Mouse (Mus musculus) heart, postnatal 0 days (tissue): ENCODE data around the gene Prss30. TPM values are rescaled to one million over a fixed set of nuclear protein-coding genes. Genes with fewer than 3 reads are reported as not detected.
"Not testable (repeated sequence)": the region's sequence is repeated elsewhere in the genome, so short reads cannot be mapped to it uniquely, and the experiment has no call there.

Experiments used
- ATAC-seq: fragments of 200-750 bp; cut with Nextera tagmentation; 2 replicates; pipeline ENCODE4 v1.8.0; 2017; ENCODE audit warnings: low read depth, moderate number of reproducible peaks, moderate library complexity; ENCODE audit not compliant: insufficient read depth
- DNase-seq: peaks from one replicate; pipeline ENCODE4 v3.0.0-alpha.2; 2016; ENCODE audit warnings: low spot score
- H3K27ac ChIP-seq: fragments of 300-500 bp; sonication (generic); 2 replicates; pipeline ENCODE4 v1.5.1; 2014; ENCODE audit warnings: low read depth, mild to moderate bottlenecking
- H3K27me3 ChIP-seq: fragments of 300-500 bp; sonication (generic); 2 replicates; pipeline ENCODE4 v1.6.1; 2014; ENCODE audit warnings: low read length, mixed read lengths; ENCODE audit not compliant: control insufficient read depth, insufficient read depth
- H3K36me3 ChIP-seq: fragments of 300-500 bp; sonication (generic); replicated peaks from 2 replicates; pipeline ENCODE4 v1.6.1; 2014; ENCODE audit warnings: low read length, mixed read lengths; ENCODE audit not compliant: control insufficient read depth, insufficient read depth
- H3K4me1 ChIP-seq: fragments of 300-500 bp; sonication (generic); 2 replicates; pipeline ENCODE4 v1.6.1; 2014; ENCODE audit warnings: antibody characterized with exemption; ENCODE audit not compliant: control insufficient read depth, insufficient read depth
- H3K4me2 ChIP-seq: fragments of 300-500 bp; sonication (generic); 2 replicates; pipeline ENCODE4 v1.6.1; 2014; ENCODE audit warnings: low read depth, mild to moderate bottlenecking, low read length, moderate library complexity
- H3K4me3 ChIP-seq: fragments of 300-500 bp; sonication (generic); 2 replicates; pipeline ENCODE4 v1.5.1; 2014; ENCODE audit warnings: low read depth, low read length
- H3K9ac ChIP-seq: fragments of 300-500 bp; sonication (generic); replicated peaks from 2 replicates; pipeline ENCODE4 v1.6.1; 2014; ENCODE audit warnings: low read depth, low read length, mixed read lengths
- H3K9me3 ChIP-seq: fragments of 300-500 bp; sonication (generic); replicated peaks from 2 replicates; pipeline ENCODE4 v1.6.1; 2016; ENCODE audit warnings: low read length; ENCODE audit not compliant: control insufficient read depth
- CTCF ChIP-seq: IDR thresholded peaks from 2 replicates; pipeline ENCODE4 v1.5.1; 2016; ENCODE audit warnings: antibody characterized with exemption, control low read depth, low read depth
- EP300 ChIP-seq: IDR thresholded peaks from 2 replicates; pipeline ENCODE4 v1.6.1; 2016; ENCODE audit warnings: antibody characterized with exemption, low read depth
- WGBS: fragments of 180-500 bp; shearing (Covaris S2); extraction: QIAGEN DNeasy Blood & Tissue Kit; methylation state at CpG from one replicate; pipeline ENCODE4 v1.1.7; 2014; 5-methylcytosine and 5-hydroxymethylcytosine counted together
- polyA plus RNA-seq: library from polyadenylated mRNA; unstranded; fragments of >200 nt; fragmentation: Nextera tagmentation; extraction: Ambion mirVana; gene quantifications from 2 replicates; pipeline ENCODE4 v1.2.1, GENCODE M21; 2015
- total RNA-seq: library from RNA; depleted of rRNA; stranded (reverse); fragments of >200 nt; gene quantifications from 2 replicates; pipeline ENCODE4 v1.2.3, GENCODE M21; 2014; ENCODE audit warnings: low replicate concordance

The Prss30 gene
- total and polyA plus RNA-seq, 2 experiments from 2014 or later = not detected

GRCm38 (mm10) chr17:23966658-23967401 lies 13.5 kb downstream of the Prss30 start:
- Histone ChIP-seq H3K4me2 (no peak overlapping the region), H3K27ac (no peak overlapping the region), H3K27me3 (no peaks in the 10 kb centered on the region), H3K36me3 (no peaks in the 10 kb centered on the region), H3K9me3 (no peaks in the 10 kb centered on the region), H3K4me1 (no peaks in the 10 kb centered on the region), H3K9ac (no peak overlapping the region), H3K4me3 (no peak overlapping the region)
- 75% methylated on average over 10 of the region's 10 CpGs for WGBS
- TF ChIP-seq CTCF (no peak), EP300 (no peak)
- ATAC-seq (no peak), DNase-seq (no peak)

- Histone ChIP-seq H3K9ac (no peak overlapping the region), H3K4me1 (no peaks in the 10 kb centered on the region), H3K4me2 (no peak overlapping the region), H3K9me3 (no peaks in the 10 kb centered on the region), H3K27me3 (no peaks in the 10 kb centered on the region), H3K4me3 (no peak overlapping the region), H3K27ac (no peak overlapping the region), H3K36me3 (no peaks in the 10 kb centered on the region)
- DNase-seq (no peak), ATAC-seq (no peak)
- WGBS = 39% methylated on average over 6 of the region's 6 CpGs
- no peak for TF ChIP-seq CTCF
- no peak for TF ChIP-seq EP300
Observed at GRCm38 (mm10) chr17:23965805-23966425, 14.5 kb downstream of the Prss30 start.

DNA sequence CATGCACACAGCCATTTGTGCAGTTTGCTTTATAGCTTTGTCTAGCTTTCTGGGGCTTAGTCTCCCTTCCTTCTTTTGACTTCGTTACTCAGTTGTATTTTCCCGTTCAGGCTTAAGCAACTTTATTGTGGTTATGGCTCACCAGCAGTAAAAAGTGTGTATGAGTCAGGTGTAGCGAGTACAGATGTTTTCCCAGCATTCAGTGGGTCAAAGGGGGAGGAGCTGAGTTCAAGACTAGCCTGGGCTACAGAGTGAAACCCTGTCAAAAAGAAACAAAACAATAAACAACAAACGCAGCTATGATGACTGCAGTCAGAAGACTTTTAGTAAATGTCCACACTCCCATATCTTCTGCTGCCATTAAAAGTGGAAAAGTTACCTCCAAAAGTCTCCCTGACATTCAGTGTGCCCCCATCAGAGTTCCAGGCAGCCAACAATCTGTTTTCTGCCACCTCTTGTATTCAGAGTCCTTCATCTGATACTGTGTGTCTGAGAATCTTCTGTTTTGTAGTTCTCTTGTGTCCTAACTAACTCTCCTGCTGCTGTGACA lies 18.7 kb downstream of the Prss30 start:
- WGBS = 69% methylated on average over 4 of the region's 4 CpGs
- Histone ChIP-seq H3K27ac (no peak overlapping the region), H3K4me2 (no peak overlapping the region), H3K9me3 (no peaks in the 10 kb centered on the region), H3K4me3 (no peak overlapping the region), H3K36me3 (no peaks in the 10 kb centered on the region), H3K9ac (no peak overlapping the region), H3K27me3 (no peaks in the 10 kb centered on the region), H3K4me1 (no peaks in the 10 kb centered on the region)
- ATAC-seq (no peak), DNase-seq (no peak)
- TF ChIP-seq EP300 = no peak
- TF ChIP-seq CTCF = no peak

DNA sequence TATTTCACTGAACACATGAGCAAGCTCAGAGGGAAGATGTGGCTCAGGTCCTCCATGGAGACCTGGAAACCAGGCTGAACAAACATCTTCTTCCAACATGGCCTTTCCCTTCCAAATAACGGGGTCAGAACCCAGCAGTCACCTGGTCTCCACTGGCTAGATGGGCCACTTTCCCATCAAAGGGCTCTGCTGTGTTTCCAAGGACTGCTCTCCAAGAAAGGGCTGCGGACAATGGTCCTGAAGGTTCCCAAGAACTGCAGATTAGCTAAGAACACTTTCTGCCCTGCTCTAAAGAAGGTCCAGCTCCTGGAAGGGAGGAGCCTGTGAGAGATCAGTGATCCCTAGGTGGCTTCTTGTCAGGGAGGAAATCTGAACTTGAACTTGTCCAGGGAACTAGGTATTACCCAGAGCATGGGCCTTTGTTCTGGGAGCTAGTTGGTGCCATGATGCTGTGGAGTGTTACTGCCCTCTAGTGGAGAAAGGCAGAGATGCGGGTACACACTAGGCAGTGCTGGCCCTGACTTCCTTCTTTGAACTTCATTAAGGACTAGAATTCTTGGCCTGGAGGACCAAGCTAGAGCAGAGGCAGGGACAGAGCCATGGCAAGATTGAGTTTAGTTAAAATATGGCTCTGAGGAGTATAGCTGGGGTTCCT lies 20.2 kb downstream of the Prss30 start:
- Histone ChIP-seq H3K36me3 (no peaks in the 10 kb centered on the region), H3K4me1 (no peaks in the 10 kb centered on the region), H3K4me2 (no peak overlapping the region), H3K9ac (no peak overlapping the region), H3K27ac (no peak overlapping the region), H3K9me3 (no peaks in the 10 kb centered on the region), H3K4me3 (no peak overlapping the region), H3K27me3 (no peaks in the 10 kb centered on the region)
- TF ChIP-seq CTCF (peak; percentile 99), EP300 (no peak)
- ATAC-seq (peak; percentile 83), DNase-seq (peak; percentile 81)
- 36% methylated on average over 3 of the region's 3 CpGs for WGBS

DNA sequence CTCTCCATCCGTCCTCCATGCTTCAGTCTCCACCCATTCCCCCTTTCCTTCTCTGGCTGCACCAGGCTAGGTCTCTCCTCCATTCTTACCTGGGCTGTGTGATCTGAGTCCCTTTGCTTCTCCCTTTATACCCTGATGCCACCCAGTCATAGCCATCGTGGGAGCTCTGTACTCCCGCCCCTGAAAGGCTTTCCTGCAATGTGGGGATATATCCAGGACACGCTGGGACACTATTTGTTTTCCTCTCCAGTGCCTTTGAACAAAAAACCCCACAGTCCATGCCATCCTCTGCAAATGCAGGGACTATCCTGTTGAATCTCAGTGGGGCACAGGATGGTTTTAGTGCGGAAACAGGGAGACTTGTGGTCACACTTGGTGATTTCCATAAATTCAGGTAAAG lies 25.2 kb downstream of the Prss30 start, which contains the start of gene Sbpl:
Sbpl (minus strand) TSS at position 101 of the 400 bp plus-strand sequence.
- ATAC-seq (no peak), DNase-seq (no peak)
- TF ChIP-seq EP300 = no peak
- no peak for TF ChIP-seq CTCF
- no peak within 1 kb of the TSS for H3K4me3 ChIP-seq
- no peaks in the 10 kb centered on the region for H3K36me3 ChIP-seq
- H3K9me3 ChIP-seq = no peaks in the 10 kb centered on the region
- 79% methylated on average over 5 of the region's 5 CpGs for WGBS
- no peak within 1 kb of the TSS for H3K4me2 ChIP-seq
- H3K9ac ChIP-seq = no peak within 1 kb of the TSS
- no peak within 1 kb of the TSS for H3K27ac ChIP-seq
- H3K27me3 ChIP-seq = no peaks in the 10 kb centered on the region
- no peaks in the 10 kb centered on the region for H3K4me1 ChIP-seq

- H3K9ac ChIP-seq, H3K36me3 ChIP-seq, H3K4me1 ChIP-seq, H3K27me3 ChIP-seq, ATAC-seq, H3K27ac ChIP-seq, H3K4me3 ChIP-seq, DNase-seq, H3K4me2 ChIP-seq, H3K9me3 ChIP-seq: not testable (repeated sequence)
- WGBS = 74% methylated on average over 4 of the region's 4 CpGs
Observed at GRCm38 (mm10) chr17:23950828-23951227, 29.5 kb downstream of the Prss30 start.
